Mouse (Mus musculus): ENCODE measurements around the gene Ptges3l.
"Not testable (repeated sequence)": the region's sequence is repeated elsewhere in the genome, so short reads cannot be mapped to it uniquely, and the experiment has no call there.

Gene Ptges3l

GRCm38 (mm10) chr11:101424925-101425813 is at the start of gene Ptges3l, which contains the start of gene Rundc1:
Gene Ptges3l, minus strand, starts transcription at chr11:101425333.
Gene Rundc1, plus strand, starts transcription at chr11:101425085.
- in situ Hi-C loops (cut with MboI; ENCODE audit: low pct_unique_long_range_greater_than_20kb in 1 of 2, low sequenced_read_pairs in 2 of 2, unreplicated experiment in 1 of 2): no loop called here

DNA sequence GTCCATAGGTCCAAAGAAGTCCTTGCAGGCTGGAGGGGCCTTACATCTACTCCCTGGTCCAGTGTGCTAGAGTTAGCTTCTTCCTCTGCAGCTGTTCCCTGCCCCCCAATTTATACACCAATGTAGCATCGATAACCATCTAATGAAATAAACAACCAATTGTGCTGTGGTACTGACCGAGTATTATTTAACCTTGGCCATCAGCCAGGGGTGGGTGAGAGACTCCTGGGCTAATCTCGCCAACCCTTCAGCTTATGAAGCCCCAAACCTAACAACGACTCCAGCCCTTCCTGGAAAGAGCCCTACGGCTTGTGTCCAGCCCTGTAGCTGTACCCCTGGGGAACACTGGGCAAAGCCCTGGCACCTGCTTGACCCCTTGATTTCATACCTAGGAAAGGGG is 49.2 kb upstream of the Ptges3l start:
- in situ Hi-C loops (cut with MboI; ENCODE audit: low pct_unique_long_range_greater_than_20kb in 1 of 2, low sequenced_read_pairs in 2 of 2, unreplicated experiment in 1 of 2): no loop called here

DNA sequence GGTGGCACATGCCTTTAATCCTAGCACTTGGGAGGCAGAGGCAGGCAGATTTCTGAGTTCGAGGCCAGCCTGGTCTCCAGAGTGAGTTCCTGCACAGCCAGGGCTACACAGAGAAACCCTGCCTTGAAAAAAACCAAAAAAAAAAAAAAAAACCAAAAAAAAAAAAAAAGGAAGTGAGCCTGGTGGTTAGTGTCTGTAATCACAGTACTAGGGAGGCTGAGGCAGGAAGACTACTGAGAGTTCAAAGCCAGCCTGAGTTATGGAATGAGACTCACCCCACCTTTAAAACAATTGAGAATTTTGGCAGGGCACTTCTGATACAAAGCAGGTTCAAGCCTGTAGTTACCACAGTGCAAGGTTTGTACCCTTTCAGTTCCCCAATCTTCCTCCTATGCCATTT is 48.6 kb upstream of the Ptges3l start:
- in situ Hi-C loops (cut with MboI; ENCODE audit: low pct_unique_long_range_greater_than_20kb in 1 of 2, low sequenced_read_pairs in 2 of 2, unreplicated experiment in 1 of 2): not testable (repeated sequence)

GRCm38 (mm10) chr11:101472336-101472735 is 47.2 kb upstream of the Ptges3l start:
- in situ Hi-C loops (cut with MboI; ENCODE audit: low pct_unique_long_range_greater_than_20kb in 1 of 2, low sequenced_read_pairs in 2 of 2, unreplicated experiment in 1 of 2): no loop called here

DNA sequence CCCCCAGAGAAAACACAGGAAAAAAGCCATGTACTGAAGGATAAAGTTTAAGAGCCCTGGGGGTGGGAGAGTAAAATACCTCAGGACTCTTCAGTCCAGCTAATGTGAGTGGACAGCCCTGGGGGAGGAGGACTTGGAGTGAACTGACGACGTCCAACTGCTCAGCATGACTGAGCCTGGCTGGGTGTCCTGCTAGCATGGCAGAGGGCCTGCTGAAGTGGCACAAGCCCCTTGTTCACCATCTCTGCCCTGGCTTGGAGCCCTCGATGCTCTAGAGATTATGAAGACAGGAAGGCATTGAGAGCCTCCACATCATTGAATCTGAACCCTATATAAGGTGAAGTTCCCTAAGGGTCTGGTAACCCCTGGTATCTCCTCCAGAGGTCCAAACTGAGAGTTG is 46.8 kb upstream of the Ptges3l start:
- in situ Hi-C loops (cut with MboI; ENCODE audit: low pct_unique_long_range_greater_than_20kb in 1 of 2, low sequenced_read_pairs in 2 of 2, unreplicated experiment in 1 of 2): no loop called here

- in situ Hi-C loops (cut with MboI; ENCODE audit: low pct_unique_long_range_greater_than_20kb in 1 of 2, low sequenced_read_pairs in 2 of 2, unreplicated experiment in 1 of 2): no loop called here
These were observed 45.1 kb upstream of the Ptges3l start for GRCm38 (mm10) chr11:101470206-101470605.

DNA sequence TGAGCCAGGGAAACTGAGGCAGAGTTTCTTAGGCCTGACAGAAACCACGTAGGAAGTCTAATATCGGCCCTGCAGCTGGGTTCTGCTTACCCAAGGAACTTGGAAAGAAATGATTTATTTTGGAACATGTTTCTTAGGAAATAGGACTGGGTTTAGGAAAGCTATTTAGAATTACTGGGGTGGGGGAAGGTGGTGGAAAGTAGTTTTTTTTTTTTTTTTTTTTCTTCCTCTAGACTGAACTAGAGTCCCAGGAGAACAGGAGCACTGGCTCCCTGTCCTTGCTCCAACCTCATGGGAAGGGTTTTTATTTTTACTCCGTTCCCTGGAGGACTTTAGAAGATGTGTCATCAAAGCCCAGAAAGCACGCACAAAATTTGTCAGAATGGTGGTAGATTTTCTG is 44.0 kb upstream of the Ptges3l start:
- in situ Hi-C loops (cut with MboI; ENCODE audit: low pct_unique_long_range_greater_than_20kb in 1 of 2, low sequenced_read_pairs in 2 of 2, unreplicated experiment in 1 of 2): no loop called here

DNA sequence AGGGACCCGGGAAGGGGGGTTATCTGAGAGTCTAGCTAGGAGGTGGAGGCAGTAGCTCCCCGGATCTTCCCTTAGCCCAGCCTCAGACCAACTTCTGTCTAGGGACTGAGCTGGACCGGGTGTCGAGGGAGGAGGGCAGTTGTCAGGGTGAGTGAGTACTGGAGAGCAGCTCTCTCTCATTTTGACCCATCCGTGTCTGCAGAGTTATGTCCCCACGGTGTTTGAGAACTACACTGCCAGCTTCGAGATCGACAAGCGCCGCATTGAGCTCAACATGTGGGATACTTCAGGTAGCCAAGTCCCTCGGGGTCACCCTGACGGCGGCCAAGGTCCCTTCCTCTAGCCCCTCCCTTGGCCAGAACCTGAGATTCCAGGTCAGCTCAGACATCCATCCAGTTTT is 43.6 kb upstream of the Ptges3l start:
- in situ Hi-C loops (cut with MboI; ENCODE audit: low pct_unique_long_range_greater_than_20kb in 1 of 2, low sequenced_read_pairs in 2 of 2, unreplicated experiment in 1 of 2): no loop called here

DNA sequence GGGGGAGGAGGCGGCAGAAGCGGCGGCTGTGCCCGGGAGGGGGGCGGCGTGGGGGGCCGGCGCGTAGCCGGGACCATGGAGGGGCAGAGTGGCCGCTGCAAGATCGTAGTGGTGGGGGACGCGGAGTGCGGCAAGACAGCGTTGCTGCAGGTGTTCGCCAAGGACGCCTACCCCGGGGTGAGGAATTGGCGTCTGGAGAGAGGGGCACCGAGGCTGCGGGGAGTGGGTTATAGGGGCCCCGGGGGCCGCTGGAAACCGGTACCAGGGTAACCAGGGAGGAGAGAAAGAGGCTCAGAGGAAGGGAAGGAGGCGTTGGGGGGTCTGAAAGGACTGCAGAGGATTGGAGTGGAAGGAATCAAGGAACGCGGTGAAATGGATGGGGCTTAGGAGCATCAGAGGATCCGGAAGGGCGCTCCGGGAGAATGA is 43.1 kb upstream of the Ptges3l start:
- in situ Hi-C loops (cut with MboI; ENCODE audit: low pct_unique_long_range_greater_than_20kb in 1 of 2, low sequenced_read_pairs in 2 of 2, unreplicated experiment in 1 of 2): no loop called here

- in situ Hi-C loops (cut with MboI; ENCODE audit: low pct_unique_long_range_greater_than_20kb in 1 of 2, low sequenced_read_pairs in 2 of 2, unreplicated experiment in 1 of 2): no loop called here
These were observed 42.5 kb upstream of the Ptges3l start for GRCm38 (mm10) chr11:101467477-101468262.

DNA sequence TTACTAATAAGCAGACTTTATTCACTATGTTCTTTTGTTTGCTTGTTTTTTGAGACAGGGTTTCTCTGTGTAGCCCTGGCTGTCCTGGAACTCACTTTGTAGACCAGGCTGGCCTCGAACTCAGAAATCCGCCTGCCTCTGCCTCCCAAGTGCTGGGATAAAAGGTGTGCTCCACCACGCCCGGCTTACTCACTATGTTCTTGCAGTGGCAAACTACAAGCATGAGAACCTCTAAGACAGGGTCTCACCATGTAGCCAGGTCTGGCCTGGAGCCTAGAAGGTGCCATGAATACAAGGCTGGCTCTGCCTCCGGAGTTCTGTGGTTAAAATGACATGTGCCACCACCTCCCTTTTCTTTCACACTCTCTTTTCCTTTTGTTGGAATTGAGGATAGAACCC is 41.4 kb upstream of the Ptges3l start:
- in situ Hi-C loops (cut with MboI; ENCODE audit: low pct_unique_long_range_greater_than_20kb in 1 of 2, low sequenced_read_pairs in 2 of 2, unreplicated experiment in 1 of 2): not testable (repeated sequence)

DNA sequence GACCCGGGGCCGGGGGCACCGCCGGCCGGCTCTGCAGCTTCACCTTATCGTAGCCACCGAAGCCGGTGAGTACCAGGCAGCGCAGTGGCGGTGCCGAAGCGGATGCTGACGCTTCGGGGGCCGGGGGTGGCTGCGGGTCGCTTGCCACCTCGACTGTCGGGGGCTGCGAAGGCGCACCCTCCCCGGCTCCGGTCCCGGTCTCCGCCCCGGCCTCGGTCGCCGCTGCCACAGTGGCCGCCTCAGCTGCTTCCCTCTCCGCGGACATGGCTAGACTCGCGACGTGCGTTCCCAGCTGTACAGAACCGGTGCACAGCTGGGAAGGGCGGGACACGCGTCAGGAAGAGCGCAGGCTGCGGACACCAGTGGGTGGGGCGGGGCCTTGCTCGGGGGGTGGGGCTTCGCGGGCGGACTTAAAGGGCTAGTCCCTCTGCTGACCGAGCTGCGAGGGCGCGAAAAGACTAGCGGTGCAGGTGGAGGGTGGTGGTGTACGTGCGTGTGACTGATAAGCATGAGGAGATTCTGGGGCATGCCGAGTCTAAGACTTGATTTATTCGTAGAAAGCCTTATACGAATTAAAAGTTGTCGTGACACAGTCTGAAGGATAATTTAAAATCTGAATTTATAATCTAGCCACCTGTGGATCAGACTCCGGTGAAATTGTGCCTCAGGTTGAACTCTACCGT is 40.9 kb upstream of the Ptges3l start, which contains the start of gene Vat1:
Vat1 (minus strand) TSS at position 362 of the 683 bp plus-strand sequence.
- in situ Hi-C loops (cut with MboI; ENCODE audit: low pct_unique_long_range_greater_than_20kb in 1 of 2, low sequenced_read_pairs in 2 of 2, unreplicated experiment in 1 of 2): no loop called here

DNA sequence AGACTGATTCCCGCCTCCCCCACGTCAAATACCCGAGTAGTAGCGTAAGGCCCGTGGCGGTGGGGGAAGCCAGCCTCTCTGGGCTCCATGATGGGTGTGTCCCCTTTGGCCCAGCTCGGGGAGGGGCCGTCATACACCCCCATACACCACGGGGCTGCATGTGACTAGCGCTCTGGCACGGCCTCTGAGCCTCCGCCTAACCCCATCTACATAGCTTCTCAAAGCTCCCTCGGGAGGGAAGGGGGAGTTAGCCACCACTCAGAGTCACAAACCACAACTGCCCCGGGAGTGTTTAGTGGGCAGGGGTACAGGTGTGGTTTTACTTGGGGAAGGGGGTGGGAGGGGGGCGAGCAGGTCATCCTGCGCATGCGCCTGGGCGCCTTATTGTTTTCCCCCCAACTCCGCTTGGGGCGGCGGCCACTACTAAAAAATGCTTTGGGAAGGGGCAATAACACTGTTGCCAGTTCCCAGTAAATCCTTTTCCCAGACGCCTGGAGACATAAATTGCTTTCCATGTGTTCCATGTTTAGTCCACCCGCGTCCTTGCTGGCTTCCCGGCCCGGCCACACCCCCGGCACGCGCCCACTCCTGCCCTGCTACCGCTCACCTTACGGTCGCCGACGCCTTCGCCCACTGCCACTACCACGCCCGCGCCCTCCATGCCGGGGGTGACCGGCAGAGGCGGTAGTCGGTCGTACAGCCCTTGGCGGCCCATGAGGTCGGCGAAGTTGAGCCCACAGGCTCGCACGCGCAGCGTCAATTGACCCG is 40.2 kb upstream of the Ptges3l start:
- in situ Hi-C loops (cut with MboI; ENCODE audit: low pct_unique_long_range_greater_than_20kb in 1 of 2, low sequenced_read_pairs in 2 of 2, unreplicated experiment in 1 of 2): no loop called here

DNA sequence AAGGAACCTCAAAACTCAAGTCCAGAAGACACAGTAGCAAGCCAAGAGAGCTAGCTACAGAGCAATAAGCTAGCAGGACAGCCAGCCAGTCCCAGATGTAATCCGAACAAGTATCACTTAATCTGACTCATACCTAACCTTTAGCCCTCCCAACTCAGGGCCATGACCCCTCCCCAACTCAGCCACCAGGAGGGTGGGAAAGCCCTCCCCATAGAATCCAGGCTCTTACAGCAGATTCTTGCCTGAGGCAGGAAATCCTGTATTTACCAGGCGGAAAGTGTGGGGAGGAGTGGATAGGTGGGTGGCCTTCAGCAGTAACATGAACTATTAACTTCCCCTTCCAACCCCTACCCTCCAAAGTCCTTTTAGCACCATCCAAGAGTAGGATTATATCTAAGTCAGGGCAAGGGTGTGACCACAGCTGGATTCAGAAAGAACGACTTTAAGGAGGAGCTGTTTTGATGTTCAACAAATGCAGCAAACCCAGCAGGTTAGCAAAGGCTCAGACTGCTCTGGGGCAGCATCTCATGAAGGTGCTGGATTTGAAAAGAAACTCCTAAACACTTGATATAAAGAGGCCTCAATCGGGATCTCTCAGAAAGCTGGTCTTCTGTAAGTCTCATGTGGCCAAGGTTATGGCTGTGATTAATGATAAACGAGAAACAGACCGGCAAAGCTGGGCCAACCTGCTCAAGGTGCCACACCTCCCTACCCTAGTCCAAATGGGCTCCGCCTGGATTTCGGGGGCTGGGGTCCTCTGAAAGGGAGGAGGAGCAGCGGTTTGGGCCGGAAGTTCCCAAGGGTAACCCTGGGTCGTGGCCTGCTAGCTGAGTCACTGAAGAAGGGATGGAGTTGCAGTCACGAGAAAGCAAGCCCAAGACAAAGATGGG is 39.3 kb upstream of the Ptges3l start, which contains the start of gene Rnd2:
Rnd2 (plus strand) TSS at position 789 of the 890 bp plus-strand sequence.
- in situ Hi-C loops (cut with MboI; ENCODE audit: low pct_unique_long_range_greater_than_20kb in 1 of 2, low sequenced_read_pairs in 2 of 2, unreplicated experiment in 1 of 2): no loop called here

GRCm38 (mm10) chr11:101462583-101463440 is 37.7 kb upstream of the Ptges3l start:
- in situ Hi-C loops (cut with MboI; ENCODE audit: low pct_unique_long_range_greater_than_20kb in 1 of 2, low sequenced_read_pairs in 2 of 2, unreplicated experiment in 1 of 2): no loop called here

DNA sequence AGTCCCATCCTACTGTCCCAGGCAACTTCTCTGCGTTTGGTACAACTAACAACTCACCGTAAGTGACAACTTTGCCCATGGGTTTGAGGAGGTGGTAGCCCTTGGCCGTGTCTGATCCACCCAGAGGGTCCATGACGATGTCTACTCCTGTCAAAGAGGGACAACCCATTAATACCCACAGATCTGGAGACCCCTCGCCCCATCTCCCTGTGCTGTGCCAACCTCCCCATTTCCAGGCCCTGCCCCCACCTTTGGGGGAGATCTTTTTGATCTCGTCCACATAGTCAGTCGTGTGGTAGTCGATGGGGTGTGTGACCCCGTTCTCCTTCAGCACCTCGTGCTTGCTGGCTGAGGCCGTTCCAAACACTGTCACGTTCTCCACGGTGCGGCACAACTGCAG is 37.0 kb upstream of the Ptges3l start:
- in situ Hi-C loops (cut with MboI; ENCODE audit: low pct_unique_long_range_greater_than_20kb in 1 of 2, low sequenced_read_pairs in 2 of 2, unreplicated experiment in 1 of 2): no loop called here

Data from mouse embryonic stem cell (cell line).